Mouse (Mus musculus): Measurements from ENCODE around the gene 1110008P14Rik.

1110008P14Rik gene

DNA sequence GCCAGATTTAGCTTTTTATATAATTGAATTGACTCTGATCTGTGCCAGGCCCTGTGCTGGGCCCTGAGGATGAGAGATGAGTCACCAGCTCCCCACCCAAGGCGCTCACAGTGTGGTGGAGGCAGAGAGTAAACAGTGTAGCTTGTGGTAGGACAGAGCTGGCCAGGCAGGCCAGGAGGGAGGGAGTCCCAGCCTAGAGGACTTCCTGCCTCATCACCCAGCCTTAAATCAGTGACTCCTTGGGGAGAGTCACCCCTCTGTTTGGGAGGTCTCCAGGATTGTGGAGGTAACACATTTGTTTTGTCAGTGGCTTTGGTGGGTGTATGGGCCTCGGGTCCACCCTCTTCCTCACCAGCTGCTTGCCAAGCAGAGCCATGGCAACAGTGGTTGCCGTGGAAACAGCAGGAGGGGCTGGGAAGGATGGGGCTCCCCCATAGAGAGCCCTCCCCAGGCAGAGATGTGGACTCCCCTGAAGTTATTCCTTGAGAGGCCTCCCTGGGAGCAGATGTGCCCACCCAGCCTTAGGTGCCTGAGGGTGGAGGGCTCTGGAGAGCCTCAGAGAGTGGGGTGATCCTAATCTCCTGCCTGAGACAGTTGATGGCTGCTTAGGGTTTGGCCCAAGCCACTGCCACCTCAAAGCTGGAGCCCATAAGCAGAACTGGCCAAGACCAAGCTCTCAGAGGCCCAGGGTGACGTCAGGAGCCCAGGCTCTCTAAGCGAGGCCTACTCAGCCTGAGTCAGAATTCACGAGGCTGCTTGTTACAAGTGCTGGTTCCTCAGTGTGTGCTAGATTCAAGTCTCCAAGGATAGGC is 39.0 kb downstream of the 1110008P14Rik start:
- DNase-seq (ENCODE audit: low read depth, low spot score) = no peak

DNA sequence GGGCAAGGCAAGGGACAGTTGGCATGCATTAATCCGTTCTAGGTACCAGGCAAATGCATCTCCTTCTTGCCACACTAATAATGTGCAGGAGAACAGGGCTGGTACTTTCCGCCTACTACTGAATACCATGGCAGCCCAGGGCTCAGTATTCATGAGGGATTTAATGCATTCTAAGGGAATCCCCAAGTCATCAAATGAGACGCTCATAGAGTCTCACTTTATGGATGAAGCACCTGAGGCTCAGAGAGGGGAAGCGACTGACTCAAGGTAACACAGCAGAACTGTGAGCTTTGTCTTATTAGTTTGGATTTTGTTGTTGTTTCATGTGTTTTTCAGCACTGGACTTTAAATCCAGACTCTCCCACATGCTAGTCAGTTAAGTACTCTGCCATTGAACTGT is 39.7 kb downstream of the 1110008P14Rik start:
- no peak for DNase-seq (ENCODE audit: low read depth, low spot score)

DNA sequence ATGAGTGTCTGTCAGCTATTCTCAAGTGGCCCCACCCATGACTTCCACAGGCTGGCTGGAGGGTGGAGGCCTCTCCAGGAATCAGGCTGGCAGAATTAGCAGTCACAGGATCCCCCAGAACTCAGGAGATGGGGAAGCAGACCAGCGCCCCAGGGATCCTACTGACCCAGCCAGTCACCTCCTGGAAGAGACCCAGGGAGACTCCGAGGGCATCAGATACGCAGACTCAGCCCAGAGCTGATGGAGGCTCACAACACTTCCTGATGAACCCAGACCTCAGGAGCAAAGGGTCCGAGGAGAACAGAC is 40.2 kb downstream of the 1110008P14Rik start:
- DNase-seq (ENCODE audit: low read depth, low spot score) = no peak

DNA sequence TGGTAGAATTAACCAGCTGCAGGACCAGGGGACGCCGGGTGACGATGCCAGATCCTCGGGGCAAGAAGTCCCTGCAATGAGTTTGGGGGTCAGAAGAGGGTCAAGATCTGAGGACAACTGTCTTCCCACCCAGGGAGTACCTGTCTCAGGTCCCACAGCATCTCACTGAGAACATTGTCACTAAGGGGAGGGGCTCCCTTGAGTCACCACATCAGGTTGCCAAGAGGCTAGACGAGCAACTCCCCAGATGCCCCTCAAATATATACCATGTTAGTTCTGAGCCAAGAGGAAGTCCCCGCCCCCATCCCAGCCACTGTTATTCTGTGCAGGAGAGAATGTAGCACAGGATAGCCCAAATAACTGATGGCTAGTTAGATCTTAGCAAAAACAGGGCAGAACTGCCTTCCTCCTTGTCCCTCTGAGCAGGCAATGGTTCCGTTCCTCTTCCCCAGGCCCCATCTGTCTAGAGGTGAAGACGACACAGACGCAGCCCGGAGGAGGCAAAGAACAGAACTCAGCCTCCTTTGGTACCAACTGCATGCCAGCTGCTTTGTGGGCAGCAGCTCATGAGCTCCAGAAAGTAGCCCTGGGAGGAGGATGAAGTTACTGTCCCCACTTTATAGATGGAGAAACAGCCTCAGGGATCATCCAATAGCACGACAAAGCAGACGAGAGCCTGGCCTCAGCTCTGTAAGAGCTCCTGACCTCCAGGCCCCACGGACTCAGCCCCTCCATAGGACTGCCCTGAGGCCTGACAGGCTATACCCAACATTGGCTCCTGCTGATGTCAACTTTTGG is 40.7 kb downstream of the 1110008P14Rik start:
- DNase-seq (ENCODE audit: low read depth, low spot score) = no peak

DNA sequence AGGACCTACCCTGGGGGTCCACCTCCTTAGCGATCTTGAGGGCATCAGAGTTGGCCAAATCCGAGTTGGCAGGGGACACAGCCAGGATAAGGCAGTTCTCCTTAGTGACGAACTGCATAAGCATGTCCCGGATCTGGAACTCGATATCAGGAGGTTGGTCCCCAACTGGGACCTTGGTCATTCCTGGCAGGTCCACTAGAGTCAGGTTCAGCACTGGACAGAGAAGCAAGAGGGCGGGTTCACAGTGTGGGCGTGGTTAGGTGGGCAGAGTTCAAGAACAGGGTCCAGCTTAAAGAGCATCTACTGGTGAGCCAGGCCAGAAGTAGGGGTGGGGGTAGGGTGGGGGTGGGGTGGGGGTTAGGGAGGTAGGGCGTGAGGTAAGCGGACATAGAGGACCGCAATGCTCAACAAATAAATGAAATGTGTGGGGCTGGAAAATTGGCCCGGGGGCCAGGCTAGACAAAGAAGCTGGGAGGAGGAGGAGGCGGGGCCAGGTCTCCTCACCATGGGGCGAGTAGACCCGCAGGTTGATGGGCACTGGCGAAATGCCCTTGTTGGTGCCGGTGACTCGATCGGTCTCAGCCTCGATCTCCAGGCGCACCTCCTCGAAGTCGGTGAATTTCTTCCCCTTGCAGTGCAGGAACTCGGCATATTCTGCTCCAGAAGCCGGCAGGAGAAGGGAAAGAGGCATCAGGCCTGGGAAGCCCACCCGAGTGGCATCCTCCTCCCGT is 41.7 kb downstream of the 1110008P14Rik start:
- no peak for DNase-seq (ENCODE audit: low read depth, low spot score)

DNA sequence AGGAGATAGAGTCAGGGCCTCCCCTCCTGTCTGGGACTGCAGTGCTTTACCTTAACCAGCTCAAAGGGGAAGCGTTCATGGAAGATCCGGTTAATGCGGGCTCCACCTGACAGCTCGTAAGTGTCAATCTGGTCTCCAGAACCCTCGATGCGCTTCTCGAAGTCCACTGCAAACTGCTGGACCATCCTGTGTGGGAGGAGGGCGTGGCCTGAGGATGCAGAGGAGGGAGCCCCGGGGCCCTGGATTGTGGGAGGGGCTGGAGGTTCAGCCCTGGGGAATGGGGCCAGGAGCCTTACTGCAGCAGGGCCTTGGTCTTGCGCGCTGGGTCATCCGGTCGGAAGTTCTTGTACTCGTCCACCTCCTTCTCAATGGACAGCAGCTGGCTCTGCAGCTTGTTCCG is 45.9 kb downstream of the 1110008P14Rik start:
- DNase-seq (ENCODE audit: low read depth, low spot score) = no peak

DNA sequence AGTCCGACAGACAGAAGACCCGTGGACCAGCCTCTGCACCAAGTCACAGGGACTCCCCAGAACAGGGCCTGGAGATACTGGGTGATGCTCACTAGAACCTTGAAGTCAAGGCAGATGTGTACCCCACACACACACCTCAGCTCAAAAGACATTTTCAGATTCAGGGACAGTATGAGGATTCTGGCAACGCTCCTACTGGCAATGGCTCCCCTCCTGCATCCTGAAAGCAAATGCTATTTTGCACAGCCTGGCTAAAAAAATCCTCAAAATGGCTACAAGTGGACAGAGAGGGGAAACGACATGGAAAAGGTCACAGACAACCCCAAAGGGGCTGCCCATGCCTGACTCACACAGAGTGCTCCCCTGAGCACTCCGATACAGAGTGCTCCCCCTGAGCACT is 49.6 kb downstream of the 1110008P14Rik start:
- no peak for DNase-seq (ENCODE audit: low read depth, low spot score)

DNA sequence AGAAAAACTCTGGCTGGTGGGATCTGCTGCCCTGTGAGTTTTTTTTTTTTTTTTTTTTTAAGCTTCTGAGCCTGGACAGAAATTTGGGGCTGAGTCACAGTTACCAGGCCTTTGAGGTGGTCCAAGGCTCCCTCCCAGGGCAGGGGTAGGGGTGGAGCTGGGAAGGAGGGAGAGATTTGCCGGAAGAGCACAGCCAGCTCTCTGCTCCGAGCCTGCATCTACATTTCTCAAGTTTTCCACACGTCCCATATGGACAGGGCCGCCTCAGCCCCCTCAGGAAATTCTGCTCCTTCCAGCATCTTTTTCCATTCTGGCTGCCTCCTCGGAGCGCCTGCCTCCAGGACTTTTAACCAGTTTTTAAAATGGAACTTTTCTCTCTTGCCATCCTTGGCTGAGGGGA is 52.2 kb downstream of the 1110008P14Rik start:
- DNase-seq (ENCODE audit: low read depth, low spot score) = no peak

DNA sequence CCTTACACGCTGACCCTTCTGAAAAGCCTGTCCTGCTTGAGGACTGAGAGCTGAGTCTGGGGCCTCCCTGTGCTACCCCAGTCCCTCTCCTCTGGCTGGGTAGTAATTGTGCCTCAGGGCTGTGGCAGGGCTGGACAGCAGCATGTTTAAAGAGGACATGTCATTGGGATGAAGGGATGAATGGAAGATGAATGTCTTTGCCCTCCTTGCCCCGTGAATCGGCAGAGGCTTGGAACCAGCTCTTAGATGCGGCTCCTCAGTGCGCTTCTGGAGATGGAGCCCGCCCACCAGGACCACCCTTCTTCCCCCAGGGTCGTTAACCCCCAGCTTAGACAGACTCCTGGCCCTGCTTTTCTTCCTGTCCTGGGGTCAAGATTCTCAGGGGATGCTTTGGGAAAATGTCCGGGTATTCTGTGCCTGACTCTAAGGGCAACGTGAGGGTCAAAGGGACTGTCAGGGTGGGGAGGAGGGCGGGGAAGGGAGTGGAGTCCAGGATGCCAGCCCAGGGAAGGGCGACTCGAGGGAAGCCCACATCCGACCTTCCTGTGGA is 52.8 kb downstream of the 1110008P14Rik start:
- DNase-seq (ENCODE audit: low read depth, low spot score) = no peak

DNA sequence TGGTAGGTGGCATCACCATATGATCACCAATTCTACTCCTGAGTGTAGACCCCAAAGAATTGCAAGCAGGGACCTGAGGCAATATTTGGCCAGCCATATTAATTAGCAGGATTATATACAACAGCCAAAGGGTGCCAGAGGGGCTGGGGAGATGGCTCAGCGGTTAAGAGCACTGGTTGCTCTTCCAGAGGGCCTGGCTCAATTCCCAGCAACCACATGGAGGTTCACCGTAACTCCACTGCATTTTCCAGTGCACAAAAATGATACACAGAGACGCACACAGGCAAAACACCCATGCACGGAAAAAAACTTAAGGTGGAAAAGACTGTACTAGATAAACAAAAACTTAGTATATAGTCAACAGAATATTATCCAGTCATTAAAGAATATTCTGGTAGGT is 54.5 kb downstream of the 1110008P14Rik start:
- no peak for DNase-seq (ENCODE audit: low read depth, low spot score)
